Mouse (Mus musculus): Measurements from ENCODE around the gene Calhm3. TPM values are rescaled to one million over a fixed set of nuclear protein-coding genes. Genes with fewer than 3 reads are reported as not detected.

Gene Calhm3
- not detected for polyA plus RNA-seq (2014; fragmentation: Illumina TruSeq; extraction: RNeasy Lipid Tissue Mini Kit (QIAGEN cat#74804); ENCODE audit: low read depth, low replicate concordance)

GRCm38 (mm10) chr19:47157664-47158063 lies at the start of gene Calhm3:
Gene Calhm3, minus strand, starts transcription at chr19:47157764.

GRCm38 (mm10) chr19:47178431-47179271 lies 21.1 kb upstream of the Calhm3 start, which contains the start of gene Neurl1a:
Gene Neurl1a, plus strand, starts transcription at chr19:47178820.

GRCm38 (mm10) chr19:47144154-47144553 lies 13.4 kb downstream of the Calhm3 start, which contains the start of gene Calhm1:
Gene Calhm1, minus strand, starts transcription at chr19:47144254.

GRCm38 (mm10) chr19:47137771-47138421 lies 19.7 kb downstream of the Calhm3 start, which contains the start of gene Calhm2:
Gene Calhm2, minus strand, starts transcription at chr19:47138294.

Other genes with a start within 250 kb of the Calhm3 start
- 1.7 TPM for gene Ina, start 143.1 kb downstream of the Calhm3 start, polyA plus RNA-seq (2014; fragmentation: Illumina TruSeq; extraction: RNeasy Lipid Tissue Mini Kit (QIAGEN cat#74804); ENCODE audit: low read depth, low replicate concordance)
- 29.9 TPM for gene Nt5c2, start 142.6 kb downstream of the Calhm3 start, polyA plus RNA-seq (2014; fragmentation: Illumina TruSeq; extraction: RNeasy Lipid Tissue Mini Kit (QIAGEN cat#74804); ENCODE audit: low read depth, low replicate concordance)
- 14.2 TPM for gene Pcgf6, start 106.9 kb downstream of the Calhm3 start, polyA plus RNA-seq (2014; fragmentation: Illumina TruSeq; extraction: RNeasy Lipid Tissue Mini Kit (QIAGEN cat#74804); ENCODE audit: low read depth, low replicate concordance)
- gene Taf5, start 90.0 kb downstream of the Calhm3 start, polyA plus RNA-seq (2014; fragmentation: Illumina TruSeq; extraction: RNeasy Lipid Tissue Mini Kit (QIAGEN cat#74804); ENCODE audit: low read depth, low replicate concordance), result 2.2 TPM
- 509 TPM for gene Usmg5, start 67.1 kb downstream of the Calhm3 start, polyA plus RNA-seq (2014; fragmentation: Illumina TruSeq; extraction: RNeasy Lipid Tissue Mini Kit (QIAGEN cat#74804); ENCODE audit: low read depth, low replicate concordance)
- gene Pdcd11, start 67.0 kb downstream of the Calhm3 start, polyA plus RNA-seq (2014; fragmentation: Illumina TruSeq; extraction: RNeasy Lipid Tissue Mini Kit (QIAGEN cat#74804); ENCODE audit: low read depth, low replicate concordance), result 11.1 TPM
- gene Calhm2, start 19.5 kb downstream of the Calhm3 start, polyA plus RNA-seq (2014; fragmentation: Illumina TruSeq; extraction: RNeasy Lipid Tissue Mini Kit (QIAGEN cat#74804); ENCODE audit: low read depth, low replicate concordance), result 4.4 TPM
- not detected for gene Calhm1, start 13.5 kb downstream of the Calhm3 start, polyA plus RNA-seq (2014; fragmentation: Illumina TruSeq; extraction: RNeasy Lipid Tissue Mini Kit (QIAGEN cat#74804); ENCODE audit: low read depth, low replicate concordance)
- 3.3 TPM for gene Neurl1a, start 21.1 kb upstream of the Calhm3 start, polyA plus RNA-seq (2014; fragmentation: Illumina TruSeq; extraction: RNeasy Lipid Tissue Mini Kit (QIAGEN cat#74804); ENCODE audit: low read depth, low replicate concordance)

Data from adipose tissue, adult 10 weeks (tissue).